Mouse (Mus musculus) liver, embryonic 14.5 days (tissue): Measurements from ENCODE around the gene Fermt1. TPM values are rescaled to one million over a fixed set of nuclear protein-coding genes. Genes with fewer than 3 reads are reported as not detected.

Experiments used
- ATAC-seq: fragments of 200-750 bp; cut with Nextera tagmentation; 2 replicates; pipeline ENCODE4 v1.8.0; 2017; ENCODE audit warnings: moderate number of reproducible peaks, mild to moderate bottlenecking, moderate library complexity; ENCODE audit not compliant: insufficient read depth
- DNase-seq, 3 experiments: peaks; one replicate each; pipeline ENCODE4 v3.0.0-alpha.2; 2012 to 2013; ENCODE audit warnings: low read depth in 3 of 3, low spot score in 3 of 3
- H3K27ac ChIP-seq: fragments of 300-500 bp; sonication (generic); 2 replicates; pipeline ENCODE4 v1.5.1; 2014; ENCODE audit warnings: moderate library complexity, mild to moderate bottlenecking, control low read depth, inconsistent platforms
- H3K27me3 ChIP-seq: fragments of 300-500 bp; sonication (generic); 2 replicates; pipeline ENCODE4 v1.6.1; 2014; ENCODE audit warnings: mild to moderate bottlenecking, low read length, moderate library complexity; ENCODE audit not compliant: control insufficient read depth, insufficient read depth
- H3K36me3 ChIP-seq: fragments of 300-500 bp; sonication (generic); replicated peaks from 2 replicates; pipeline ENCODE4 v1.6.1; 2014; ENCODE audit warnings: low read depth; ENCODE audit not compliant: control insufficient read depth, insufficient read depth
- H3K4me1 ChIP-seq, 2 experiments: fragments of 200-500 bp in 1 of 2; fragments of 300-500 bp in 1 of 2; sonication (generic) in 1 of 2; replicated peaks; 2 replicates each; pipeline ENCODE4 v1.6.1; 2012 to 2014; ENCODE audit warnings: antibody characterized with exemption in 1 of 2, inconsistent platforms in 1 of 2, low read length in 1 of 2; ENCODE audit not compliant: control insufficient read depth in 2 of 2, insufficient read depth in 2 of 2
- H3K4me2 ChIP-seq: fragments of 300-500 bp; sonication (generic); 2 replicates; pipeline ENCODE4 v1.6.1; 2014; ENCODE audit warnings: low read depth, mild to moderate bottlenecking, control low read depth, moderate library complexity
- H3K4me3 ChIP-seq, 2 experiments: fragments of 200-500 bp in 1 of 2; fragments of 300-500 bp in 1 of 2; sonication (generic) in 1 of 2; 2 replicates each; pipeline ENCODE4 v1.5.1; 2012 to 2014; ENCODE audit warnings: low read depth in 2 of 2, low read length in 2 of 2, mild to moderate bottlenecking in 2 of 2, control low read depth in 1 of 2, inconsistent platforms in 1 of 2, moderate library complexity in 1 of 2; ENCODE audit not compliant: insufficient read depth in 1 of 2
- H3K9ac ChIP-seq: fragments of 300-500 bp; sonication (generic); replicated peaks from 2 replicates; pipeline ENCODE4 v1.6.1; 2014; ENCODE audit warnings: mild to moderate bottlenecking, control low read depth, moderate library complexity
- H3K9me3 ChIP-seq: fragments of 300-500 bp; sonication (generic); 2 replicates; pipeline ENCODE4 v1.6.1; 2016; ENCODE audit warnings: low read length, mixed read lengths; ENCODE audit not compliant: control insufficient read depth
- CTCF ChIP-seq: IDR thresholded peaks from 2 replicates; pipeline ENCODE4 v1.5.1; 2016; ENCODE audit warnings: antibody characterized with exemption, low read depth, control low read depth
- EP300 ChIP-seq: IDR thresholded peaks from 2 replicates; pipeline ENCODE4 v1.6.1; 2016; ENCODE audit warnings: antibody characterized with exemption, low read depth
- WGBS: fragments of 180-500 bp; shearing (Covaris S2); extraction: QIAGEN DNeasy Blood & Tissue Kit; methylation state at CpG from one replicate; pipeline ENCODE4 v1.1.7; 2014; ENCODE audit not compliant: insufficient replicate concordance; 5-methylcytosine and 5-hydroxymethylcytosine counted together
- polyA plus RNA-seq, 2 experiments: library from polyadenylated mRNA; depleted of rRNA in 1 of 2; stranded (reverse) in 1 of 2; unstranded in 1 of 2; fragments of >200 nt; fragmentation: Nextera tagmentation in 1 of 2; extraction: Ambion mirVana in 1 of 2; gene quantifications; 2 replicates each; pipeline versions ENCODE4 v1.2.1 to v1.2.3; 2012 to 2014

The Fermt1 gene
- polyA plus RNA-seq, 2 experiments: 0.02 to 0.08 TPM

- 29% methylated on average over 8 of the region's 8 CpGs for WGBS
- H3K36me3 ChIP-seq: no peaks in the 10 kb centered on the region
- H3K4me1 ChIP-seq: 0 out of 4 replicates have a peak, but pooled peaks cover 0 to 3% of the 10 kb centered on the region in 2 experiments
- no peaks in the 10 kb centered on the region for H3K27me3 ChIP-seq
- H3K4me2 ChIP-seq: no peak overlapping the region
- H3K9ac ChIP-seq: no peak overlapping the region
- DNase-seq: peak in 2 of 3 experiments; percentile 7 to 18
- no peak overlapping the region for H3K27ac ChIP-seq
- H3K4me3 ChIP-seq: no peak overlapping the region
- ATAC-seq: no peak
- TF ChIP-seq CTCF (no peak), EP300 (no peak)
- no peaks in the 10 kb centered on the region for H3K9me3 ChIP-seq
Measured at GRCm38 (mm10) chr2:132923290-132924085, 22.2 kb downstream of the Fermt1 start.

- Histone ChIP-seq H3K27ac (no peak overlapping the region), H3K4me1 (0 out of 4 replicates have a peak, but pooled peaks cover 0 to 3% of the 10 kb centered on the region in 2 experiments), H3K27me3 (no peaks in the 10 kb centered on the region), H3K9ac (no peak overlapping the region), H3K4me3 (no peak overlapping the region), H3K36me3 (no peaks in the 10 kb centered on the region), H3K9me3 (no peaks in the 10 kb centered on the region), H3K4me2 (no peak overlapping the region)
- 62% methylated on average over 9 of the region's 9 CpGs for WGBS
- no peak for ATAC-seq
- no peak for DNase-seq
- no peak for TF ChIP-seq EP300
- no peak for TF ChIP-seq CTCF
Measured at GRCm38 (mm10) chr2:132922076-132922873, 23.4 kb downstream of the Fermt1 start.

GRCm38 (mm10) chr2:132914785-132915184 lies 30.9 kb downstream of the Fermt1 start:
- WGBS: 53% methylated on average over 1 of the region's 1 CpGs
- ATAC-seq: no peak

GRCm38 (mm10) chr2:132906763-132907162 lies 38.9 kb downstream of the Fermt1 start:
- Histone ChIP-seq H3K9ac (no peak overlapping the region), H3K36me3 (no peaks in the 10 kb centered on the region), H3K9me3 (no peaks in the 10 kb centered on the region), H3K27me3 (no peaks in the 10 kb centered on the region), H3K4me2 (no peak overlapping the region), H3K4me3 (no peak overlapping the region), H3K4me1 (no peaks in the 10 kb centered on the region), H3K27ac (no peak overlapping the region)
- DNase-seq (no peak), ATAC-seq (no peak)
- TF ChIP-seq CTCF (peak; percentile 53), EP300 (no peak)
- WGBS: 13% methylated on average over 8 of the region's 8 CpGs

More at GRCm38 (mm10) chr2:132914785-132915184, 30.9 kb downstream of the Fermt1 start:
- Histone ChIP-seq H3K4me1 (no peaks in the 10 kb centered on the region), H3K27me3 (no peaks in the 10 kb centered on the region), H3K4me3 (no peak overlapping the region), H3K9ac (no peak overlapping the region), H3K9me3 (no peaks in the 10 kb centered on the region), H3K27ac (no peak overlapping the region), H3K36me3 (no peaks in the 10 kb centered on the region), H3K4me2 (no peak overlapping the region)
- no peak for DNase-seq
- TF ChIP-seq EP300: no peak
- no peak for TF ChIP-seq CTCF

GRCm38 (mm10) chr2:132904961-132905360 lies 40.7 kb downstream of the Fermt1 start:
- Histone ChIP-seq H3K36me3 (no peaks in the 10 kb centered on the region), H3K9ac (no peak overlapping the region), H3K27ac (no peak overlapping the region), H3K27me3 (no peaks in the 10 kb centered on the region; the same call in 1 of the 2 replicates), H3K4me1 (no peaks in the 10 kb centered on the region), H3K4me3 (no peak overlapping the region), H3K9me3 (no peaks in the 10 kb centered on the region), H3K4me2 (no peak overlapping the region)
- TF ChIP-seq EP300 (no peak), CTCF (no peak)
- ATAC-seq: no peak
- 46% methylated on average over 2 of the region's 2 CpGs for WGBS
- no peak for DNase-seq
